Mouse (Mus musculus) kidney, embryonic 15.5 days (tissue): Measurements from ENCODE around the gene Psme4. TPM values are rescaled to one million over a fixed set of nuclear protein-coding genes. Genes with fewer than 3 reads are reported as not detected.
A peak's percentile ranks its signal among the peaks of the same experiment; 100 is the strongest.

Source experiments
- ATAC-seq: fragments of 200-750 bp; cut with Nextera tagmentation; replicated peaks from 2 replicates; pipeline ENCODE4 v1.8.0; 2017; ENCODE audit warnings: moderate TSS enrichment; ENCODE audit not compliant: low FRiP score
- H3K27ac ChIP-seq: fragments of 300-500 bp; sonication (generic); 2 replicates; pipeline ENCODE4 v1.5.1; 2015; ENCODE audit warnings: mild to moderate bottlenecking, inconsistent platforms
- H3K27me3 ChIP-seq: fragments of 300-500 bp; sonication (generic); 2 replicates; pipeline ENCODE4 v1.6.1; 2015; ENCODE audit warnings: inconsistent platforms
- H3K36me3 ChIP-seq: fragments of 300-500 bp; sonication (generic); 2 replicates; pipeline ENCODE4 v1.6.1; 2015; ENCODE audit warnings: inconsistent platforms
- H3K4me1 ChIP-seq: fragments of 300-500 bp; sonication (generic); 2 replicates; pipeline ENCODE4 v1.6.1; 2015; ENCODE audit warnings: inconsistent platforms
- H3K4me2 ChIP-seq: fragments of 300-500 bp; sonication (generic); 2 replicates; pipeline ENCODE4 v1.6.1; 2015; ENCODE audit warnings: moderate library complexity, mild to moderate bottlenecking, inconsistent platforms
- H3K4me3 ChIP-seq: fragments of 300-500 bp; sonication (generic); replicated peaks from 2 replicates; pipeline ENCODE4 v1.5.1; 2015; ENCODE audit warnings: mild to moderate bottlenecking, inconsistent platforms
- H3K9ac ChIP-seq: fragments of 300-500 bp; sonication (generic); 2 replicates; pipeline ENCODE4 v1.6.1; 2015; ENCODE audit warnings: mild to moderate bottlenecking, inconsistent platforms
- H3K9me3 ChIP-seq: fragments of 300-500 bp; sonication (generic); replicated peaks from 2 replicates; pipeline ENCODE4 v1.6.1; 2016; ENCODE audit warnings: inconsistent platforms
- WGBS: fragments of 180-500 bp; shearing (Covaris S2); methylation state at CpG from one replicate; pipeline ENCODE4 v1.1.7; 2015; ENCODE audit warnings: mixed read lengths; 5-methylcytosine and 5-hydroxymethylcytosine counted together
- polyA plus RNA-seq: library from polyadenylated mRNA; unstranded; fragments of >200 nt; fragmentation: Nextera tagmentation; extraction: Ambion mirVana; gene quantifications from 2 replicates; pipeline ENCODE4 v1.2.1, GENCODE M21; 2015

Psme4 gene
- polyA plus RNA-seq, 1 experiment from 2014 or later, result 18.3 TPM

DNA sequence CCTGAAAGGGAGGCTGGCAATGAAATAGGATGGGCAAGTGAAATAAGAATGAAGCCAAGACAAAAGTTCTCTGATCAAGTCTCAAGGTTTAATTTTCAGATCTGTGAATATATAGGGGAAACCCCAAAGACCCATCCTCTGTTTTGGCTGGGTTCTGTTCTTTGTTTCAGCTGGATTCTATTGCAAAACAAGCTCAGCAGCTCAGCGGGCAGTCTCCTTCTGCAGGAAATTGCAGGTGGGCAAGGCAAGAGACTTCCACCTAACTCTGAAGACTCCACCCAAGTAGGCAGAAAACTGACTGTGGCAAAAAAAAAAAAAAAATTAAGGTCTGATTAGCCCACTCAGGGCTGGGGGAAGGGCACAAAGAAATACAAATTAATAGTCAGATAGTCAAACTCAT lies 9.6 kb upstream of the Psme4 start:
- H3K4me1 ChIP-seq, result no peaks in the 10 kb centered on the region
- no peaks in the 10 kb centered on the region for H3K36me3 ChIP-seq
- no peak overlapping the region for H3K27ac ChIP-seq
- peaks cover under 1% of the 10 kb centered on the region; the same call in 1 of the 2 replicates for H3K27me3 ChIP-seq
- no peaks in the 10 kb centered on the region for H3K9me3 ChIP-seq
- no peak overlapping the region for H3K4me3 ChIP-seq
- ATAC-seq, result no peak
- H3K4me2 ChIP-seq, result no peak overlapping the region
- H3K9ac ChIP-seq, result no peak overlapping the region
- whole genome bisulfite sequencing, result 82% methylated on average over 1 of the region's 1 CpGs

DNA sequence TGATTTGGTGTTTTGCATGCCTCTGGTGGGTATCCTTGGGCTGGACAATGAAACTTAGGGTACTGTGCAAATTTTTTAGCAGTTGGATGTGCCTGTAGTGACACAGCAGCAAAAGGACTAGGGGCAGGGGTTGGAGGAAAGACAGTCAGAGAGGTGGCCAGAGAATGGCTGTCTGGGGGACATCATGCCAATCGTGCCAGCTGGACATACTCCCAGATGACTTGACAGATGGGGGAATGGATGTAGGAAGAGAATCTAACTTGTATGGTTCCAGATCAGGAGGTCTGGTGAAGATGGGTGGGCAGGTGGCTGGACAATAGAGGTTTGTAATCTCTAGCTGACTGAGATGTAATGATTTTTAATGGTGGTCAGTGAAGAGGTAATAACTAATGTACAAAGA lies 6.5 kb upstream of the Psme4 start:
- no peaks in the 10 kb centered on the region for H3K27me3 ChIP-seq
- no peak overlapping the region for H3K9ac ChIP-seq
- H3K4me3 ChIP-seq, result no peak overlapping the region
- H3K36me3 ChIP-seq, result no peaks in the 10 kb centered on the region
- ATAC-seq, result no peak
- no peaks in the 10 kb centered on the region for H3K4me1 ChIP-seq
- H3K4me2 ChIP-seq, result no peak overlapping the region
- no peaks in the 10 kb centered on the region for H3K9me3 ChIP-seq
- no peak overlapping the region for H3K27ac ChIP-seq
- WGBS, result 86% methylated on average over 1 of the region's 1 CpGs

DNA sequence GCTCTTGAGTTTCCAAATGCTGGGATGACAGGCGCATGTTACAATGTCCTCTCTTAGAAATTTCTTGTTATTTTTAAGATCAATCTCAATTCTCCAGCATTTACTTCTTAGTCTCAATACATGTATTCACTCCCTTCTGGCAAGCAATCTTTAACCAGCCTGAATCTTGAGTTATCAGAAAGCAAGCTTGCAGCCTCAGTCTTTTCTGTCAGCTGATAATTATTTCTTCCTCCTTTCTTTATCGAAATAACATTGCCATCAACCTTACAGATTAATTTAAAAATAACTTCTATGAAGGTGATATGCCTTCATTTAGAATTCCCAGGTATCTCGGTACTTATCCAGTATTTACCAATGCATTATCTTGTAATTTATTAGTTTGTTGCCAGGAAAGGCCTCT lies 709 bp upstream of the Psme4 start:
- 72% methylated on average over 3 of the region's 3 CpGs for WGBS
- ATAC-seq, result no peak
- peak overlapping the region; percentile 90 for H3K4me3 ChIP-seq
- H3K27me3 ChIP-seq, result no peaks in the 10 kb centered on the region
- H3K4me2 ChIP-seq, result peak overlapping the region; percentile 70
- no peaks in the 10 kb centered on the region for H3K36me3 ChIP-seq
- H3K9ac ChIP-seq, result peak overlapping the region; percentile 99; the same call in 1 of the 2 replicates
- peak overlapping the region; percentile 95; the same call in 1 of the 2 replicates for H3K27ac ChIP-seq
- H3K4me1 ChIP-seq, result peaks cover 13% of the 10 kb centered on the region
- H3K9me3 ChIP-seq, result no peaks in the 10 kb centered on the region

DNA sequence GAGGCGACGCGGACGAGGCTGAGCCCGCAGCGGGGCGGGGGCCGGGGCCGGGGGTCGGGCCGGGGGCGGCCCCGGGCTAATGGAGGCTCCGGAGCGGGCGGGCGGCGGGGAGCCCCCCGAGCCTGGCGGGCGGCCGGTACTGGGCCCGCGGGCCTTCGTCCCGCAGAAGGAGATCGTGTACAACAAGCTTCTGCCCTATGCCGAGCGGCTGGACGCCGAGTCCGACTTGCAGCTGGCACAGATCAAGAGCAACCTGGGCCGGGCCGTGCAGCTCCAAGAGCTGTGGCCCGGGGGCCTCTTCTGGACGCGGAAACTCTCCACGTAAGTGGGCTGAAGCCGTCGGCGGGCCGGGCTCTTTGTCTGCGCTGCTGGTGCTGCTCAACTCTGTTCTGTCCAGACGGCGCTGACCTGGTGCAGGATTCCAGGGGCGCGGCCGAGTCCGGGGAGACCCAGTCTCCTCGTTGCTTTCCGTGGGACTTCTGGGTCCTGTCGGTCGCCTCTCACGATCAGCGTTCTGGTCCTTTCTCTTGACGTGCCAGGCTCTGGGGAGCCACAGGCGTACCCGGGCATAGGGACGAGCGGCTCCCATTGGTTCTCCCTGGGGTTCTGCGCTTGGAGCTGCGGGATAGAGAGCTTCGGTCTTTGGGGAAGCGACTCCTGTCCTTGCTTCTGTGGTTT lies 517 bp downstream of the Psme4 start:
- WGBS, result under 1% methylated on average over 64 of the region's 64 CpGs
- Histone ChIP-seq H3K27me3 (no peaks in the 10 kb centered on the region), H3K36me3 (no peaks in the 10 kb centered on the region), H3K4me2 (peak overlapping the region; percentile 70), H3K9ac (peak overlapping the region; percentile 99), H3K4me1 (peaks cover 13% of the 10 kb centered on the region), H3K9me3 (no peaks in the 10 kb centered on the region), H3K27ac (peak overlapping the region; percentile 95), H3K4me3 (peak overlapping the region; percentile 90)
- peak; percentile 83 for ATAC-seq

DNA sequence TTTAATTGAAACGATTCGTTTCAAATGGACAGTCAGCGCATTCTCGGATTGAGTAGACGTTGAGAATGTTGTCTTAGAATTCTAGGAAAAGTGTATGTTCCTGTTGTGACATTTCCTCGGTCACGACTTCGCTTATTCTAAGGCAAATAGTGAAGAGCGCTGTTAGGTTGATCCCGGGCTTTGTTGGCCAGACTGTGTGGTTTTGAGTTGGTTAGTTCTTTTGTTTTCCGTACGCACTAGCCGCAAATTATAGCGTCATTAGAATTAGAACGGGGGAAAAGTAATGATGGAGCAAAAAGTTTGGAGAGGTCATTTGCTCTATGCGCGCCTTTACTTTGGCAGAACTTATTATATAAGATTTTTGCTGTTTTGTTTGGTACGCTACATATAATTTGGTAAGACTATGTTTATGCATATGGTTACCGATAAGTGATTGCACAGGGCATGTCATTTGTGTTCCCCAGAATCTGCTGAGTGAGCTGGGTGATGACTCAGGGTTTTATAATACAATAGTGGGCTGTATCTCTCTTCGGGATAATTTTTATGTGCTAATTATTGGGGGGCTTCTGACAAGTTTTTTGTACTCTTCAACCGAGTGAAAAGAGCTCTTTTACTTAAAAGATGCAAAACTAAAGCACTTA lies 1.4 kb downstream of the Psme4 start:
- 2% methylated on average over 21 of the region's 21 CpGs for WGBS

DNA sequence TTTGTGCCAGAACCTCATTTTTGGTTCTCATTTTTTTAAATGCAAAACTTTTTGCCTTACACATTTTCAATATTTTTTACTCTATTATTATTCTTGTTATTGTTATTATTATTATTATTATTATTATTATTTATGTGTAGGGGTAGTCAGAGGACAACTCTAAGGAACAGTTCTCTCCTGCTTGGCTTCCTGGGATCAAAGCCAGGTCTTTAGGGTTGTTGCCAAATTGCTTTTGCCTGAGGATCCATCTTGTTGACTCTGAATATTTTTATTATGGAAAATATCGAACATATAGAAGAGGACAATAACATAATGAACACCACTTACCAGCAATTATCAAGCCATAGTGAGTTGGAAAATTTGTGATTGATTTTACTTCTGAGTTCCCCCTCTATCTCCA lies 3.1 kb downstream of the Psme4 start:
- Histone ChIP-seq H3K27ac (no peak overlapping the region), H3K36me3 (no peaks in the 10 kb centered on the region), H3K27me3 (no peaks in the 10 kb centered on the region), H3K4me3 (no peak overlapping the region), H3K4me2 (no peak overlapping the region), H3K9ac (no peak overlapping the region), H3K9me3 (no peaks in the 10 kb centered on the region), H3K4me1 (peaks cover 16% of the 10 kb centered on the region)
- ATAC-seq, result no peak
- WGBS, result 73% methylated on average over 1 of the region's 1 CpGs

More for the DNA sequence above, 1.4 kb downstream of the Psme4 start:
- Histone ChIP-seq H3K27me3 (no peaks in the 10 kb centered on the region), H3K4me3 (peak overlapping the region; percentile 90), H3K9ac (peak overlapping the region; percentile 99), H3K27ac (peak overlapping the region; percentile 95), H3K9me3 (no peaks in the 10 kb centered on the region), H3K4me2 (peak overlapping the region; percentile 70), H3K36me3 (no peaks in the 10 kb centered on the region), H3K4me1 (peaks cover 16% of the 10 kb centered on the region)
- no peak for ATAC-seq

DNA sequence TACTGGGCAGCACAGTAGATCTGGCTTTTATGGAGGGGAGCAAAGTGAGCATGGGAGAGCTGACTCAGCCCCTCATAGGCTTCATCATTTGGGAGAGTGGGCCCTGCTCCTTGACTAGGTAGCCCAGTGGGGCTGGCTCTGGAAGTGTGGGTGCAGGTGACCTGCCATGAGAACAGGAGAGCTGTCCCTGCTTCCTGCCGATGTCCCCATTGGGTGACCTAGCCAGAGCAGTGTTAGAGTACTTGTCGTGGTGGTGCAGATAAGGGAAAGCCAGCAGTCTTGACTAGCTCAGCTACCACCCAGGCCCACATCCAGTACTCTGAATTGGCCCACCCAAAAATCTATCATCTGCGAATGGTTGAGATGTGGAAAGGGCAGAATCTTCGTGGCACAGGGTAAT lies 6.0 kb downstream of the Psme4 start:
- no peak overlapping the region for H3K27ac ChIP-seq
- no peak overlapping the region for H3K9ac ChIP-seq
- no peak overlapping the region for H3K4me2 ChIP-seq
- no peak overlapping the region for H3K4me3 ChIP-seq
- H3K36me3 ChIP-seq, result no peaks in the 10 kb centered on the region
- H3K27me3 ChIP-seq, result no peaks in the 10 kb centered on the region
- 71% methylated on average over 4 of the region's 4 CpGs for WGBS
- ATAC-seq, result 0 out of 2 replicates have a peak, but pooled peaks have one; percentile 22
- peaks cover 16% of the 10 kb centered on the region for H3K4me1 ChIP-seq
- no peaks in the 10 kb centered on the region for H3K9me3 ChIP-seq

DNA sequence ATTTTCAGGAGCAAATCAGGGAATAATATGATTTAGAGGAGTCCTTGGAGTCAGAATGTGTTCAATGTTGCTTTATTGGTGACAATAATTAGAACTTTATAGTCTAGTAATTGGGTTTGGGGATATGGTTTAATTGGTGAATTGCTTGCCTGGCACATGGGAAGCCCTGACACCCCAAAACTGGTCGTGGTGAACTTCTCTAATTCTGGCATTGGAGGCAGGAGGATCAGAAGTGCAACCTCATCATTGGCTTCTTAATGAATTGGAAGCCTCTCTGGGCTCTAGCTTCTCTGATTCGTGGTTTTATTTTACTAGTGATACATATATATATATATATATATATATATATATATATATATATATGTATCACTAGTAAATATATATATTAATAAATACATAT lies 9.4 kb downstream of the Psme4 start:
- no peaks in the 10 kb centered on the region for H3K27me3 ChIP-seq
- WGBS, result 71% methylated on average over 2 of the region's 2 CpGs
- no peak overlapping the region for H3K4me3 ChIP-seq
- no peak overlapping the region for H3K4me2 ChIP-seq
- no peak for ATAC-seq
- H3K9me3 ChIP-seq, result no peaks in the 10 kb centered on the region
- no peak overlapping the region for H3K9ac ChIP-seq
- 0 out of 2 replicates have a peak, but pooled peaks cover 10% of the 10 kb centered on the region for H3K4me1 ChIP-seq
- no peaks in the 10 kb centered on the region for H3K36me3 ChIP-seq
- no peak overlapping the region for H3K27ac ChIP-seq

DNA sequence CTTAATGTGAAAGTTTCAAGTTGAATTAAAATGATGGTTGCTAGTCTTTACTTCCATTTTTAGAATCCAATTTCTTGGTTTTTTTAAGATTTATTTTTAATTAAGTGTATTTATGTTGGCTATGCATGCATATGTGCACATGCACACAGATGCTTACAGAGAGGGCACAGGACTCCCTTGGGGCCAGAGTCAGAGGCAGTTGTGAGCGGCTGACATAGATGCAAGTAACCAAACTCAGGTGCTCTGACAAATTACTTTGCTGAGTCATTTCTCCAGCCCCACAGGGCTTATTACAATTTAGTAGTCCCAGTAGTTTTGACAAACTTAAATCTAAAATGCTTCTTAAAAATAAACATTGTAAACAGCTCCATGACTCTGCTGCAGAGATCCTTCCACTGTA lies 10.1 kb downstream of the Psme4 start:
- H3K9ac ChIP-seq, result no peak overlapping the region
- no peaks in the 10 kb centered on the region for H3K9me3 ChIP-seq
- H3K27me3 ChIP-seq, result no peaks in the 10 kb centered on the region
- no peak for ATAC-seq
- 0 out of 2 replicates have a peak, but pooled peaks cover 10% of the 10 kb centered on the region for H3K4me1 ChIP-seq
- no peak overlapping the region for H3K27ac ChIP-seq
- WGBS, result 79% methylated on average over 1 of the region's 1 CpGs
- H3K4me2 ChIP-seq, result no peak overlapping the region
- H3K4me3 ChIP-seq, result no peak overlapping the region
- H3K36me3 ChIP-seq, result no peaks in the 10 kb centered on the region

DNA sequence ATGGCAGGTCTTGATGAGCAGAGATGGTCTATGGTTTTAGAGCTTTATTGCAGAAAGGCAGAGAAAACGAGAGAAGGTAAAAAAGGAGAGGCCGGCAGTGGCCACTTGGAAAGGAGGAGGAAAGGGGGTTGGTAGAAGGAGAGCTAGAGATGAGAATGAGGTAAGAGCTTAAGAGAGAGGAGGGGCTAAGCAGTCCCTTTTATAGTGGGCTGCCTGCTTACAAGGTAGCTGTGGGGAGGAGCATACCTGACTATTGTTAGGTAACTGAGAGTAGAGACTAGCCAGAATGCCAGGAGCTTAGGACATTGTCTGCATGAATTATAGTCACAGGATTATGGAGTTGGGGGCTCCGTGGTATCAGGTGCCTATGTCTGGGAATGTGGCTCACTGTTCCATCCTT lies 14.0 kb downstream of the Psme4 start:
- Histone ChIP-seq H3K27me3 (no peaks in the 10 kb centered on the region), H3K4me2 (no peak overlapping the region), H3K4me1 (0 out of 2 replicates have a peak, but pooled peaks cover 5% of the 10 kb centered on the region), H3K9ac (no peak overlapping the region), H3K4me3 (no peak overlapping the region), H3K9me3 (no peaks in the 10 kb centered on the region), H3K27ac (0 out of 2 replicates have a peak overlapping the region, but pooled peaks have one; percentile 27), H3K36me3 (no peaks in the 10 kb centered on the region)
- peak; percentile 65 for ATAC-seq
- WGBS, result 57% methylated on average over 3 of the region's 3 CpGs

DNA sequence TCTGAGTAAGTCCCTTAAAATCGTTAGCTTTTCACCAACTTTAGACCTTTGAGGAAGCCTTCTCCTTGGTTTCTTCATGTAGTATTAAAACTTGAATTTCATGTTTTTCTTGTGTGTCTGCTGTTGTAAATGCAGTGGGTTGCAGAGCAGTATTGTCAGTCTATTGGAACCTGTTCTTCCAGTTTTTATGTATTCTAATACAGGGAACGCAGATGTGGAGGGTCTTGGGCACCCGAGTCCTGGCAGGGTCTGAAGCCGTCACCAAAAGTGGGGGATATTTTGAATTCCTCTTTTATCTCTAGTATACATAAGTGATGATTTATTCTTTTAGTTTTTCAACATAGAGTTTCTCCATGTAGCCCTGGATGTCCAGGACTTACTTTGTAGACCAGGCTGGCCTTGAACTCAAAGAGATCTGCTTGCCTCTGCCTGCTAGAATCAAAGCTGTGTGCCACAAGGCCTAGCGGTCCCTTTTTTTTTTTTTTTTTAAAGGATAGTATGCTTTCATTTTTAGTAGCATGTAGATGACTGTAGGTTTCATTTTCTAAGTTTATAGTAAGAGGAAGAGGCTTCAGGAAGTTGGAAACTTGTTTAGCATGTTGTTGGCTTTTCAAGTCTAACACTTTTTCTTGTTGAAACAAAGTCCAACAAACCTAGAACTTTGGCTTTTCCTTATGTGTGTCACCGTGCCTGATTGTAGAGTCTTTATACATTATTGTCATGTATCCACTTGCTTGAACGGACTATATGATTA lies 14.9 kb downstream of the Psme4 start:
- ATAC-seq, result no peak
- Histone ChIP-seq H3K27me3 (no peaks in the 10 kb centered on the region), H3K4me1 (0 out of 2 replicates have a peak, but pooled peaks cover 5% of the 10 kb centered on the region), H3K36me3 (no peaks in the 10 kb centered on the region), H3K9ac (no peak overlapping the region), H3K9me3 (no peaks in the 10 kb centered on the region), H3K4me2 (no peak overlapping the region), H3K27ac (no peak overlapping the region), H3K4me3 (no peak overlapping the region)
- 86% methylated on average over 7 of the region's 7 CpGs for WGBS

DNA sequence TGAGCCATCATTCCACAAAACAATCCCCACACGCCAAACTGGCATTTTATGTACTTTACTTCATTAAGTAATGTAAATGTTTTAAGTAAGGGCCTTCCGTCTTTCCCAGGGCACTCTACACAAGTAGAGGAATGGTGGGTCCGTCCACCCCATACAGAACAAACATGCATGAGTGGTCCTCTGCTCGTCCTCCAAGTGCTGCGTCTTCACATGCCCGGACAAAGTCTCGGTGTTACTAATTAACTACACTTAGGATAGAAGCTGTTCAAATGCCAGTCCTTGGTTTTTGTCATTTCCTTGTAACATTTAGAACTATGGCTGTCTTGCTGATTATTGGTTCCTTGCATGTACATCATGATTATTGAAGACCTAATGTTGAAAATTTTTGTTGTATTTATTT lies 21.2 kb downstream of the Psme4 start:
- Histone ChIP-seq H3K4me3 (no peak overlapping the region), H3K4me2 (no peak overlapping the region), H3K27me3 (no peaks in the 10 kb centered on the region), H3K9me3 (no peaks in the 10 kb centered on the region), H3K9ac (no peak overlapping the region), H3K4me1 (no peaks in the 10 kb centered on the region), H3K27ac (no peak overlapping the region), H3K36me3 (peaks cover 28% of the 10 kb centered on the region)
- WGBS, result 81% methylated on average over 7 of the region's 7 CpGs
- ATAC-seq, result no peak
